ENCODE assay signal across 47 mouse cellular contexts in genomic region chr7:84996694-84997093, GRCm38 (mm10). TPM values are rescaled to one million over a fixed set of nuclear protein-coding genes. Genes with fewer than 3 reads are reported as not detected.
"Had no signal": no experiment of that assay in that cellular context is flagged by ENCODE, and none has a peak within 500 bp of the region (broad histone marks: within the 10 kb centered on the region; RNA-seq: fewer than 3 reads in every experiment).

No protein-coding gene starts in this region.

- H3K4me2 ChIP-seq: limb, embryonic 12.5 days; limb, embryonic 13.5 days; limb, embryonic 15.5 days; liver, embryonic 11.5 days; liver, embryonic 12.5 days; liver, embryonic 13.5 days; liver, embryonic 15.5 days; lung, embryonic 14.5 days; lung, embryonic 15.5 days; midbrain, embryonic 11.5 days; midbrain, embryonic 12.5 days; midbrain, embryonic 13.5 days; midbrain, embryonic 15.5 days; neural tube, embryonic 12.5 days had no signal

- H3K9me3 ChIP-seq: limb, embryonic 10.5 days; limb, embryonic 13.5 days; limb, embryonic 15.5 days; liver, embryonic 13.5 days; liver, embryonic 15.5 days; lung, embryonic 15.5 days; midbrain, embryonic 13.5 days; midbrain, embryonic 15.5 days; neural tube, embryonic 12.5 days had no signal

- H3K4me1 ChIP-seq: limb, embryonic 10.5 days; limb, embryonic 12.5 days; limb, embryonic 13.5 days; limb, embryonic 15.5 days; liver, embryonic 12.5 days; liver, embryonic 13.5 days; liver, embryonic 15.5 days; lung, embryonic 15.5 days; megakaryocyte, embryonic 14.5 days; midbrain, embryonic 10.5 days; midbrain, embryonic 12.5 days; midbrain, embryonic 13.5 days; midbrain, embryonic 15.5 days; neural tube, embryonic 12.5 days had no signal

- H3K27ac ChIP-seq: limb, embryonic 10.5 days; limb, embryonic 12.5 days; limb, embryonic 13.5 days; limb, embryonic 15.5 days; liver, embryonic 12.5 days; liver, embryonic 13.5 days; liver, embryonic 14.5 days; liver, embryonic 15.5 days; lung, embryonic 15.5 days; macrophage; midbrain, embryonic 10.5 days; midbrain, embryonic 12.5 days; midbrain, embryonic 13.5 days; midbrain, embryonic 15.5 days; neural tube, embryonic 12.5 days had no signal

- DNase-seq: left cerebral cortex, postnatal 4 days; liver; liver, embryonic 13.5 days; liver, postnatal 0 days; lung, adult 18-20 months; lung, adult 2 months; lung, embryonic 14.5 days; lung, postnatal 10 days; lung, postnatal 14 days; lung, postnatal 36 days; lung, postnatal 4 days; midbrain, embryonic 14.5 days had no signal

- H3K27me3 ChIP-seq: limb, embryonic 12.5 days; limb, embryonic 13.5 days; limb, embryonic 15.5 days; liver, embryonic 12.5 days; liver, embryonic 13.5 days; liver, embryonic 15.5 days; lung, embryonic 15.5 days; megakaryocyte, embryonic 14.5 days; midbrain, embryonic 12.5 days; midbrain, embryonic 13.5 days; midbrain, embryonic 15.5 days; neural tube, embryonic 12.5 days had no signal

- H3K36me3 ChIP-seq: limb, embryonic 10.5 days; limb, embryonic 12.5 days; limb, embryonic 13.5 days; limb, embryonic 15.5 days; liver, embryonic 12.5 days; liver, embryonic 13.5 days; liver, embryonic 15.5 days; lung, embryonic 15.5 days; midbrain, embryonic 10.5 days; midbrain, embryonic 12.5 days; midbrain, embryonic 13.5 days; midbrain, embryonic 15.5 days; neural tube, embryonic 12.5 days had no signal

- H3K4me3 ChIP-seq: limb, embryonic 10.5 days; limb, embryonic 12.5 days; limb, embryonic 13.5 days; limb, embryonic 15.5 days; liver, embryonic 12.5 days; liver, embryonic 13.5 days; liver, embryonic 15.5 days; lung, embryonic 15.5 days; megakaryocyte, embryonic 14.5 days; midbrain, embryonic 10.5 days; midbrain, embryonic 12.5 days; midbrain, embryonic 13.5 days; midbrain, embryonic 15.5 days; myocyte; neural tube, embryonic 12.5 days had no signal

- H3K9ac ChIP-seq: limb, embryonic 12.5 days; limb, embryonic 13.5 days; limb, embryonic 15.5 days; liver, embryonic 12.5 days; liver, embryonic 13.5 days; liver, embryonic 14.5 days; liver, embryonic 15.5 days; liver, postnatal 0 days; lung, embryonic 14.5 days; lung, embryonic 15.5 days; midbrain, embryonic 12.5 days; midbrain, embryonic 13.5 days; midbrain, embryonic 15.5 days; neural tube, embryonic 12.5 days had no signal

RNA-seq across cellular contexts. Expression of gene Vmn2r66, which starts 15.4 kb away (rescaled TPM):
- total RNA-seq: left cerebral cortex, postnatal 10 days; left cerebral cortex, postnatal 14 days; left cerebral cortex, postnatal 25 days; left cerebral cortex, postnatal 36 days; left cerebral cortex, postnatal 4 days; liver, adult 2 months; megakaryocyte progenitor cell, adult 5-6 weeks; megakaryocyte, adult 5-6 weeks; megakaryocyte-erythroid progenitor cell, adult 5-6 weeks; midbrain, postnatal 0 days; monocyte, adult 5-6 weeks had no signal
- polyA plus RNA-seq: limb, embryonic 10.5 days; limb, embryonic 11.5 days; limb, embryonic 12.5 days; limb, embryonic 13.5 days; limb, embryonic 14.5 days; limb, embryonic 15.5 days; liver, adult 2 months; liver, embryonic 11.5 days; liver, embryonic 12.5 days; liver, embryonic 13.5 days; liver, embryonic 14.5 days; liver, embryonic 15.5 days; liver, embryonic 16.5 days; liver, postnatal 0 days; lung, adult 2 months; lung, embryonic 14.5 days; lung, embryonic 15.5 days; lung, embryonic 16.5 days; lung, postnatal 0 days; macrophage; midbrain, embryonic 10.5 days; midbrain, embryonic 11.5 days; midbrain, embryonic 12.5 days; midbrain, embryonic 13.5 days; midbrain, embryonic 14.5 days; midbrain, embryonic 15.5 days; midbrain, embryonic 16.5 days; midbrain, postnatal 0 days; myocyte; neural tube, embryonic 11.5 days; neural tube, embryonic 12.5 days had no signal

RNA-seq across cellular contexts. Expression of gene Vmn2r65, which starts 32.8 kb away (rescaled TPM):
- total RNA-seq: left cerebral cortex, postnatal 10 days; left cerebral cortex, postnatal 14 days; left cerebral cortex, postnatal 25 days; left cerebral cortex, postnatal 36 days; left cerebral cortex, postnatal 4 days; liver, adult 2 months; megakaryocyte progenitor cell, adult 5-6 weeks; megakaryocyte, adult 5-6 weeks; megakaryocyte-erythroid progenitor cell, adult 5-6 weeks; midbrain, postnatal 0 days; monocyte, adult 5-6 weeks had no signal
- polyA plus RNA-seq: limb, embryonic 10.5 days; limb, embryonic 11.5 days; limb, embryonic 12.5 days; limb, embryonic 13.5 days; limb, embryonic 14.5 days; limb, embryonic 15.5 days; liver, adult 2 months; liver, embryonic 11.5 days; liver, embryonic 12.5 days; liver, embryonic 13.5 days; liver, embryonic 14.5 days; liver, embryonic 15.5 days; liver, embryonic 16.5 days; liver, postnatal 0 days; lung, adult 2 months; lung, embryonic 14.5 days; lung, embryonic 15.5 days; lung, embryonic 16.5 days; lung, postnatal 0 days; macrophage; midbrain, embryonic 10.5 days; midbrain, embryonic 11.5 days; midbrain, embryonic 12.5 days; midbrain, embryonic 13.5 days; midbrain, embryonic 14.5 days; midbrain, embryonic 15.5 days; midbrain, embryonic 16.5 days; midbrain, postnatal 0 days; myocyte; neural tube, embryonic 11.5 days; neural tube, embryonic 12.5 days had no signal
